Mouse (Mus musculus) intestine, postnatal 0 days (tissue): ENCODE results near the gene Elavl4. TPM values are rescaled to one million over a fixed set of nuclear protein-coding genes. Genes with fewer than 3 reads are reported as not detected.
A peak's percentile ranks its signal among the peaks of the same experiment; 100 is the strongest.

Source experiments
- ATAC-seq: fragments of 200-750 bp; cut with Nextera tagmentation; 2 replicates; pipeline ENCODE4 v1.8.0; 2017; ENCODE audit warnings: mild to moderate bottlenecking, moderate TSS enrichment, moderate library complexity
- H3K27ac ChIP-seq: fragments of 300-500 bp; sonication (generic); 2 replicates; pipeline ENCODE4 v1.5.1; 2014; ENCODE audit warnings: mild to moderate bottlenecking, low read depth, low read length, moderate library complexity
- H3K27me3 ChIP-seq: fragments of 300-500 bp; sonication (generic); replicated peaks from 2 replicates; pipeline ENCODE4 v1.6.1; 2014; ENCODE audit warnings: low read length, mixed read lengths; ENCODE audit not compliant: control insufficient read depth, insufficient read depth
- H3K36me3 ChIP-seq: fragments of 300-500 bp; sonication (generic); 2 replicates; pipeline ENCODE4 v1.6.1; 2014; ENCODE audit warnings: mild to moderate bottlenecking, moderate library complexity; ENCODE audit not compliant: control insufficient read depth, insufficient read depth
- H3K4me1 ChIP-seq: fragments of 300-500 bp; sonication (generic); replicated peaks from 2 replicates; pipeline ENCODE4 v1.6.1; 2014; ENCODE audit warnings: antibody characterized with exemption, low read length, mixed read lengths; ENCODE audit not compliant: control insufficient read depth, insufficient read depth
- H3K4me2 ChIP-seq: fragments of 300-500 bp; sonication (generic); replicated peaks from 2 replicates; pipeline ENCODE4 v1.6.1; 2014; ENCODE audit warnings: low read depth, mild to moderate bottlenecking, moderate library complexity
- H3K4me3 ChIP-seq: fragments of 300-500 bp; sonication (generic); 2 replicates; pipeline ENCODE4 v1.5.1; 2014; ENCODE audit warnings: low read depth, low read length
- H3K9ac ChIP-seq: fragments of 300-500 bp; sonication (generic); 2 replicates; pipeline ENCODE4 v1.6.1; 2014; ENCODE audit warnings: mild to moderate bottlenecking, low read depth, low read length
- H3K9me3 ChIP-seq: fragments of 300-500 bp; sonication (generic); 2 replicates; pipeline ENCODE4 v1.6.1; 2016; ENCODE audit warnings: mixed run types; ENCODE audit not compliant: control insufficient read depth
- CTCF ChIP-seq: sonication (generic); IDR thresholded peaks from 2 replicates; pipeline ENCODE4 v1.5.1; 2016; ENCODE audit warnings: low read depth, mild to moderate bottlenecking, control low read depth, antibody characterized with exemption, moderate library complexity
- WGBS: fragments of 180-500 bp; shearing (Covaris S2); extraction: QIAGEN DNeasy Blood & Tissue Kit; methylation state at CpG from one replicate; pipeline ENCODE4 v1.1.7; 2014; 5-methylcytosine and 5-hydroxymethylcytosine counted together
- polyA plus RNA-seq: library from polyadenylated mRNA; unstranded; fragments of >200 nt; fragmentation: Nextera tagmentation; extraction: Ambion mirVana; gene quantifications from 2 replicates; pipeline ENCODE4 v1.2.1, GENCODE M21; 2015

Elavl4 gene
- polyA plus RNA-seq: 25.9 and 30.0 TPM in 2 replicates

GRCm38 (mm10) chr4:110351178-110352000 lies at the start of gene Elavl4:
TSS of gene Elavl4 (minus strand) at chr4:110351909.
- no peaks in the 10 kb centered on the region for H3K4me1 ChIP-seq
- H3K27me3 ChIP-seq: no peaks in the 10 kb centered on the region
- ATAC-seq: peak; percentile 83
- under 1% methylated on average over 75 of the region's 75 CpGs for WGBS
- H3K4me3 ChIP-seq: peak within 1 kb of the TSS; percentile 58
- TF ChIP-seq CTCF: peak; percentile 75
- no peak within 1 kb of the TSS for H3K27ac ChIP-seq
- peak within 1 kb of the TSS; percentile 98 for H3K4me2 ChIP-seq
- H3K9ac ChIP-seq: no peak within 1 kb of the TSS
- H3K36me3 ChIP-seq: no peaks in the 10 kb centered on the region
- no peaks in the 10 kb centered on the region for H3K9me3 ChIP-seq

- H3K27me3 ChIP-seq: no peaks in the 10 kb centered on the region
- H3K36me3 ChIP-seq: no peaks in the 10 kb centered on the region
- TF ChIP-seq CTCF: no peak
- H3K4me2 ChIP-seq: peak within 1 kb of the TSS; percentile 79
- H3K27ac ChIP-seq: no peak within 1 kb of the TSS
- WGBS: under 1% methylated on average over 27 of the region's 27 CpGs
- no peaks in the 10 kb centered on the region for H3K4me1 ChIP-seq
- no peaks in the 10 kb centered on the region for H3K9me3 ChIP-seq
- no peak within 1 kb of the TSS for H3K9ac ChIP-seq
- peak; percentile 83 for ATAC-seq
- H3K4me3 ChIP-seq: peak within 1 kb of the TSS; percentile 49
Observed at GRCm38 (mm10) chr4:110397618-110398045, 45.9 kb upstream of the Elavl4 start, which contains the start of gene Agbl4. TSS of gene Agbl4 (plus strand) at chr4:110397661.

- no peaks in the 10 kb centered on the region for H3K36me3 ChIP-seq
- no peaks in the 10 kb centered on the region for H3K27me3 ChIP-seq
- no peak overlapping the region for H3K4me3 ChIP-seq
- H3K9me3 ChIP-seq: no peaks in the 10 kb centered on the region
- no peaks in the 10 kb centered on the region for H3K4me1 ChIP-seq
- H3K27ac ChIP-seq: no peak overlapping the region
- no peak for ATAC-seq
- H3K9ac ChIP-seq: no peak overlapping the region
- no peak for TF ChIP-seq CTCF
- WGBS: 84% methylated on average over 5 of the region's 5 CpGs
- H3K4me2 ChIP-seq: no peak overlapping the region
Observed at GRCm38 (mm10) chr4:110396221-110396620, 44.5 kb upstream of the Elavl4 start.

- Histone ChIP-seq H3K9me3 (no peaks in the 10 kb centered on the region), H3K27me3 (no peaks in the 10 kb centered on the region), H3K27ac (no peak overlapping the region), H3K9ac (no peak overlapping the region), H3K4me3 (no peak overlapping the region), H3K4me1 (no peaks in the 10 kb centered on the region), H3K4me2 (no peak overlapping the region), H3K36me3 (no peaks in the 10 kb centered on the region)
- WGBS: 74% methylated on average over 2 of the region's 2 CpGs
- no peak for ATAC-seq
- no peak for TF ChIP-seq CTCF
Observed at GRCm38 (mm10) chr4:110360568-110360967, 8.9 kb upstream of the Elavl4 start.

GRCm38 (mm10) chr4:110352001-110352369 lies 276 bp upstream of the Elavl4 start:
- peak overlapping the region; percentile 58 for H3K4me3 ChIP-seq
- peak overlapping the region; percentile 98 for H3K4me2 ChIP-seq
- no peaks in the 10 kb centered on the region for H3K9me3 ChIP-seq
- no peaks in the 10 kb centered on the region for H3K36me3 ChIP-seq
- WGBS: 7% methylated on average over 5 of the region's 5 CpGs
- H3K27ac ChIP-seq: no peak overlapping the region
- H3K9ac ChIP-seq: no peak overlapping the region
- H3K27me3 ChIP-seq: no peaks in the 10 kb centered on the region
- no peak for ATAC-seq
- no peak for TF ChIP-seq CTCF
- no peaks in the 10 kb centered on the region for H3K4me1 ChIP-seq

DNA sequence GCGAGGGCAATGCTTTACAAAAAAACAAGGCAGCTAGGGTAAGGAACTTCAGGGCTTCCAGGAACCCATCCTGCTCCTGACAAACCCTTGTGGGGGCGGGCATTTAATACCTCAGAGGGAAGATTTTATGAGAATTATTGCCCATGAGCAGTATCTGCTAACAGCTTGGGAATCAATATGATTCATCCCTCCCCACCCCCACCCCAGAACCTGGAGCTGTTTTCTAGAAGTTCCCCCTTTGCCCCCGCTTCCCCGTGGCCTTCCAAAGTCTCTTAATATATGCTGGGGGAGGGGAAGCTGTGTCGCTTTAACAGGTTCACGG lies 892 bp downstream of the Elavl4 start:
- H3K4me3 ChIP-seq: peak overlapping the region; percentile 58
- no peaks in the 10 kb centered on the region for H3K27me3 ChIP-seq
- H3K4me2 ChIP-seq: peak overlapping the region; percentile 98
- no peaks in the 10 kb centered on the region for H3K9me3 ChIP-seq
- 11% methylated on average over 6 of the region's 6 CpGs for WGBS
- no peak for TF ChIP-seq CTCF
- no peak overlapping the region for H3K27ac ChIP-seq
- no peak overlapping the region for H3K9ac ChIP-seq
- ATAC-seq: no peak
- H3K4me1 ChIP-seq: no peaks in the 10 kb centered on the region
- H3K36me3 ChIP-seq: no peaks in the 10 kb centered on the region
